Comparison of ENCODE assay signal across 12 mouse cellular contexts in genomic region chr2:93285842-93286241, GRCm38 (mm10). TPM values are rescaled to one million over a fixed set of nuclear protein-coding genes. Genes with fewer than 3 reads are reported as not detected.
A peak's percentile ranks its signal among the peaks of the same experiment; 100 is the strongest.
DNase-seq lines count a peak whose midpoint lies in the region; ATAC-seq lines count a peak whose summit lies in the region.
"Had no signal": no experiment of that assay in that cellular context is flagged by ENCODE, and none has a peak within 500 bp of the region (broad histone marks: within the 10 kb centered on the region; RNA-seq: fewer than 3 reads in every experiment).

No protein-coding gene starts in this region.

- H3K4me2 ChIP-seq in embryonic facial prominence, embryonic 11.5 days (ENCODE audit: low read depth, low read length), result no peak overlapping the region
- H3K4me2 ChIP-seq in hindbrain, embryonic 13.5 days, result no peak overlapping the region
- no peak overlapping the region for H3K4me2 ChIP-seq in midbrain, embryonic 15.5 days
- H3K4me2 ChIP-seq: liver, embryonic 12.5 days had no signal

- no peaks in the 10 kb centered on the region for H3K36me3 ChIP-seq in embryonic facial prominence, embryonic 11.5 days (replicated peaks; ENCODE audit: control insufficient read depth, insufficient read depth, low read depth, low read length)
- no peaks in the 10 kb centered on the region for H3K36me3 ChIP-seq in hindbrain, embryonic 13.5 days
- no peaks in the 10 kb centered on the region for H3K36me3 ChIP-seq in midbrain, embryonic 15.5 days (replicated peaks)
- H3K36me3 ChIP-seq: liver, embryonic 12.5 days had no signal

- H3K27ac ChIP-seq in embryonic facial prominence, embryonic 11.5 days (replicated peaks; ENCODE audit: low read depth, low read length), result 0 out of 2 replicates have a peak overlapping the region, but pooled peaks have one; percentile 17
- peak overlapping the region; percentile 94 for H3K27ac ChIP-seq in hindbrain, embryonic 13.5 days
- peak overlapping the region; percentile 92 for H3K27ac ChIP-seq in midbrain, embryonic 15.5 days
- H3K27ac ChIP-seq: liver, embryonic 12.5 days had no signal

- H3K4me1 ChIP-seq in embryonic facial prominence, embryonic 11.5 days (ENCODE audit: control insufficient read depth, insufficient read depth, low read length), result peaks cover 8% of the 10 kb centered on the region; the same call in 1 of the 2 replicates
- H3K4me1 ChIP-seq in hindbrain, embryonic 13.5 days (replicated peaks), result peaks cover 94% of the 10 kb centered on the region
- H3K4me1 ChIP-seq in midbrain, embryonic 15.5 days, result peaks cover 77% of the 10 kb centered on the region

- peak; percentile 31 for DNase-seq in cerebellum, adult 8-10 months
- DNase-seq in cerebellum, postnatal 4 days (ENCODE audit: low spot score in 2 of 2), result no peak
- no peak for DNase-seq in embryonic facial prominence, embryonic 11.5 days (ENCODE audit: low spot score)
- DNase-seq in ovary, postnatal 36 days (ENCODE audit: low spot score), result no peak
- DNase-seq in urinary bladder, postnatal 14 days (ENCODE audit: low spot score), result no peak
- no peak for DNase-seq in kidney, postnatal 4 days
- DNase-seq: cerebellum, postnatal 10 days; thymus, postnatal 4 days had no signal

- H3K27me3 ChIP-seq in embryonic facial prominence, embryonic 11.5 days (ENCODE audit: control insufficient read depth, insufficient read depth, low read length), result no peaks in the 10 kb centered on the region
- H3K27me3 ChIP-seq in hindbrain, embryonic 13.5 days, result no peaks in the 10 kb centered on the region
- H3K27me3 ChIP-seq in midbrain, embryonic 15.5 days (replicated peaks), result no peaks in the 10 kb centered on the region
- H3K27me3 ChIP-seq: liver, embryonic 12.5 days had no signal

- WGBS in embryonic facial prominence, embryonic 11.5 days, result 27% methylated on average over 8 of the region's 8 CpGs
- WGBS in hindbrain, embryonic 13.5 days, result 29% methylated on average over 8 of the region's 8 CpGs
- WGBS in midbrain, embryonic 15.5 days, result 26% methylated on average over 8 of the region's 8 CpGs

- no peak overlapping the region for H3K9ac ChIP-seq in embryonic facial prominence, embryonic 11.5 days (replicated peaks; ENCODE audit: low read length)
- peak overlapping the region; percentile 65 for H3K9ac ChIP-seq in hindbrain, embryonic 13.5 days
- H3K9ac ChIP-seq in midbrain, embryonic 15.5 days, result no peak overlapping the region
- H3K9ac ChIP-seq: liver, embryonic 12.5 days had no signal

- H3K9me3 ChIP-seq in embryonic facial prominence, embryonic 11.5 days (replicated peaks; ENCODE audit: control insufficient read depth, low read length), result no peaks in the 10 kb centered on the region
- H3K9me3 ChIP-seq in hindbrain, embryonic 13.5 days, result no peaks in the 10 kb centered on the region
- no peaks in the 10 kb centered on the region for H3K9me3 ChIP-seq in midbrain, embryonic 15.5 days
- H3K9me3 ChIP-seq: liver, embryonic 12.5 days had no signal

- H3K4me3 ChIP-seq in embryonic facial prominence, embryonic 11.5 days (ENCODE audit: low read depth, low read length), result no peak overlapping the region
- no peak overlapping the region for H3K4me3 ChIP-seq in hindbrain, embryonic 13.5 days
- H3K4me3 ChIP-seq in midbrain, embryonic 15.5 days, result no peak overlapping the region
- H3K4me3 ChIP-seq: erythroblast, embryonic 14.5 days; liver, embryonic 12.5 days had no signal

- ATAC-seq in embryonic facial prominence, embryonic 11.5 days (replicated peaks; ENCODE audit: insufficient number of reproducible peaks, low FRiP score, low TSS enrichment, low read depth), result no peak
- no peak for ATAC-seq in hindbrain, embryonic 13.5 days (ENCODE audit: low FRiP score)
- ATAC-seq in midbrain, embryonic 15.5 days (replicated peaks), result peak; percentile 5; the same call in 1 of the 2 replicates
- ATAC-seq: liver, embryonic 12.5 days had no signal

RNA-seq across cellular contexts. Expression of gene Tspan18, which starts 48.5 kb away (rescaled TPM):
- polyA plus RNA-seq in embryonic facial prominence, embryonic 11.5 days (2014; fragmentation: Nextera tagmentation; extraction: Ambion mirVana), result 21.6 and 26.2 TPM in 2 replicates
- polyA plus RNA-seq in hindbrain, embryonic 13.5 days (2015; fragmentation: Nextera tagmentation; extraction: Ambion mirVana), result 23.6 and 32.5 TPM in 2 replicates
- 20.1 and 22.6 TPM in 2 replicates for polyA plus RNA-seq in midbrain, embryonic 15.5 days (2015; fragmentation: Nextera tagmentation; extraction: Ambion mirVana)

Comparison
In these comparisons a context has a peak if more than half of its experiments do, and no peak if none do; other contexts are left out.
1. H3K27ac ChIP-seq: peak in every context shown above with its lines; median percentile 94 in hindbrain, embryonic 13.5 days; 92 in midbrain, embryonic 15.5 days; 17 in embryonic facial prominence, embryonic 11.5 days.